Mouse (Mus musculus) forebrain, embryonic 12.5 days (tissue): Measurements from ENCODE around the gene Olfr1047. TPM values are rescaled to one million over a fixed set of nuclear protein-coding genes. Genes with fewer than 3 reads are reported as not detected.
"Not testable (repeated sequence)": the region's sequence is repeated elsewhere in the genome, so short reads cannot be mapped to it uniquely, and the experiment has no call there.

ENCODE experiments used
- ATAC-seq: fragments of 200-750 bp; cut with Nextera tagmentation; 2 replicates; pipeline ENCODE4 v1.8.0; 2017; ENCODE audit warnings: moderate TSS enrichment; ENCODE audit not compliant: low FRiP score
- H3K27ac ChIP-seq: fragments of 300-500 bp; sonication (generic); 2 replicates; pipeline ENCODE4 v1.5.1; 2016; ENCODE audit warnings: mild to moderate bottlenecking
- H3K27me3 ChIP-seq: fragments of 300-500 bp; sonication (generic); 2 replicates; pipeline ENCODE4 v1.6.1; 2016; ENCODE audit warnings: mild to moderate bottlenecking
- H3K36me3 ChIP-seq: fragments of 300-500 bp; sonication (generic); replicated peaks from 2 replicates; pipeline ENCODE4 v1.6.1; 2016; ENCODE audit warnings: mild to moderate bottlenecking
- H3K4me1 ChIP-seq: fragments of 300-500 bp; sonication (generic); 2 replicates; pipeline ENCODE4 v1.6.1; 2016
- H3K4me2 ChIP-seq: fragments of 300-500 bp; sonication (generic); 2 replicates; pipeline ENCODE4 v1.6.1; 2016; ENCODE audit warnings: mild to moderate bottlenecking, moderate library complexity
- H3K4me3 ChIP-seq: fragments of 300-500 bp; sonication (generic); replicated peaks from 2 replicates; pipeline ENCODE4 v1.5.1; 2016; ENCODE audit warnings: mild to moderate bottlenecking
- H3K9ac ChIP-seq: fragments of 300-500 bp; sonication (generic); 2 replicates; pipeline ENCODE4 v1.6.1; 2016; ENCODE audit warnings: mild to moderate bottlenecking
- H3K9me3 ChIP-seq: fragments of 300-500 bp; sonication (generic); 2 replicates; pipeline ENCODE4 v1.6.1; 2016
- WGBS: fragments of 180-500 bp; shearing (Covaris S2); methylation state at CpG from one replicate; pipeline ENCODE4 v1.1.7; 2016; 5-methylcytosine and 5-hydroxymethylcytosine counted together
- polyA plus RNA-seq: library from polyadenylated mRNA; unstranded; fragments of >200 nt; fragmentation: Nextera tagmentation; extraction: Ambion mirVana; gene quantifications from 2 replicates; pipeline ENCODE4 v1.2.1, GENCODE M21; 2016

The Olfr1047 gene
- polyA plus RNA-seq, result not detected in 2 replicates

DNA sequence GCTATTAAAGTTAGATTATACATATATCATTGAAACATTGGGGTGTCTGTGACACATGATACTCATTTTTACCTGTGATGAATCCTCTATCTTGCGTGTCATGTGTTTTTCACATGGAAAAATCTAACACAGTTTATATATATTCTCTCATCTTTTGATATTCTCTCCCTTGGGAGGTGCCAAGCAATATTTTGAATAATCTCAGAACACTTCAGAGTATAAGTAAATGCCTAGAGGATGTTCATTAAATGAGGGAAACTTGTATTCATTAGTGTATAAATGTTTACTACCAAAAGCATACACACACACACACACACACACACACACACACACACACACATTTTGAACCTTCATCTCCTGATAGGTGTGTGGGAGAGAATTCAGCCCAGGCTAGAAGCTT, at the start of gene Olfr1047:
Gene Olfr1047, minus strand, starts transcription at position 101 of the 400 bp plus-strand sequence.
- Histone ChIP-seq H3K4me1 (no peaks in the 10 kb centered on the region), H3K9ac (no peak within 1 kb of the TSS), H3K27me3 (no peaks in the 10 kb centered on the region), H3K4me2 (no peak within 1 kb of the TSS), H3K9me3 (no peaks in the 10 kb centered on the region), H3K4me3 (no peak within 1 kb of the TSS), H3K27ac (no peak within 1 kb of the TSS), H3K36me3 (no peaks in the 10 kb centered on the region)
- 94% methylated on average over 1 of the region's 1 CpGs for WGBS
- ATAC-seq, result no peak

GRCm38 (mm10) chr2:86278988-86279387, 47.8 kb upstream of the Olfr1047 start, which contains the start of gene Olfr1051:
Gene Olfr1051, minus strand, starts transcription at chr2:86279088.
- H3K9ac ChIP-seq, H3K27ac ChIP-seq, H3K9me3 ChIP-seq, H3K4me2 ChIP-seq, H3K27me3 ChIP-seq, H3K4me3 ChIP-seq, H3K4me1 ChIP-seq, H3K36me3 ChIP-seq, ATAC-seq: not testable (repeated sequence)

- not testable (repeated sequence) for ATAC-seq
These were observed 27.0 kb upstream of the Olfr1047 start, which contains the start of gene Olfr1049 for GRCm38 (mm10) chr2:86258228-86258627. Gene Olfr1049, minus strand, starts transcription at chr2:86258328.

GRCm38 (mm10) chr2:86240189-86240588, 9.0 kb upstream of the Olfr1047 start, which contains the start of gene Olfr1048:
Gene Olfr1048, minus strand, starts transcription at chr2:86240289.
- no peaks in the 10 kb centered on the region for H3K4me1 ChIP-seq
- no peak for ATAC-seq
- H3K9ac ChIP-seq, result no peak within 1 kb of the TSS
- H3K36me3 ChIP-seq, result no peaks in the 10 kb centered on the region
- no peak within 1 kb of the TSS for H3K4me3 ChIP-seq
- no peaks in the 10 kb centered on the region for H3K27me3 ChIP-seq
- H3K4me2 ChIP-seq, result no peak within 1 kb of the TSS
- H3K27ac ChIP-seq, result no peak within 1 kb of the TSS
- H3K9me3 ChIP-seq, result no peaks in the 10 kb centered on the region

More at GRCm38 (mm10) chr2:86258228-86258627, 27.0 kb upstream of the Olfr1047 start, which contains the start of gene Olfr1049:
- not testable (repeated sequence) for H3K27ac ChIP-seq, H3K36me3 ChIP-seq, H3K4me2 ChIP-seq, H3K9me3 ChIP-seq, H3K4me1 ChIP-seq, H3K4me3 ChIP-seq, H3K9ac ChIP-seq, H3K27me3 ChIP-seq

- H3K4me3 ChIP-seq, result no peak within 1 kb of the TSS
- no peaks in the 10 kb centered on the region for H3K27me3 ChIP-seq
- no peaks in the 10 kb centered on the region for H3K9me3 ChIP-seq
- H3K27ac ChIP-seq, result no peak within 1 kb of the TSS
- no peaks in the 10 kb centered on the region for H3K36me3 ChIP-seq
- no peak for ATAC-seq
- no peak within 1 kb of the TSS for H3K4me2 ChIP-seq
- H3K4me1 ChIP-seq, result no peaks in the 10 kb centered on the region
- WGBS, result 75% methylated on average over 2 of the region's 2 CpGs
- no peak within 1 kb of the TSS for H3K9ac ChIP-seq
These were observed 12.0 kb downstream of the Olfr1047 start, which contains the start of gene Olfr1046 for GRCm38 (mm10) chr2:86219214-86219613. Gene Olfr1046, minus strand, starts transcription at chr2:86219314.

GRCm38 (mm10) chr2:86202909-86203308, 28.3 kb downstream of the Olfr1047 start, which contains the start of gene Olfr1045:
Gene Olfr1045, minus strand, starts transcription at chr2:86203009.
- no peaks in the 10 kb centered on the region for H3K36me3 ChIP-seq
- no peaks in the 10 kb centered on the region for H3K4me1 ChIP-seq
- ATAC-seq, result no peak
- no peak within 1 kb of the TSS for H3K27ac ChIP-seq
- no peaks in the 10 kb centered on the region for H3K27me3 ChIP-seq
- no peak within 1 kb of the TSS for H3K4me3 ChIP-seq
- no peaks in the 10 kb centered on the region for H3K9me3 ChIP-seq
- H3K4me2 ChIP-seq, result no peak within 1 kb of the TSS
- no peak within 1 kb of the TSS for H3K9ac ChIP-seq

GRCm38 (mm10) chr2:86195863-86196262, 35.3 kb downstream of the Olfr1047 start:
- Histone ChIP-seq H3K4me1 (no peaks in the 10 kb centered on the region), H3K4me3 (no peak overlapping the region), H3K27me3 (no peaks in the 10 kb centered on the region), H3K9ac (no peak overlapping the region), H3K9me3 (no peaks in the 10 kb centered on the region), H3K4me2 (no peak overlapping the region), H3K36me3 (no peaks in the 10 kb centered on the region), H3K27ac (no peak overlapping the region)
- no peak for ATAC-seq
- 44% methylated on average over 1 of the region's 1 CpGs for WGBS

DNA sequence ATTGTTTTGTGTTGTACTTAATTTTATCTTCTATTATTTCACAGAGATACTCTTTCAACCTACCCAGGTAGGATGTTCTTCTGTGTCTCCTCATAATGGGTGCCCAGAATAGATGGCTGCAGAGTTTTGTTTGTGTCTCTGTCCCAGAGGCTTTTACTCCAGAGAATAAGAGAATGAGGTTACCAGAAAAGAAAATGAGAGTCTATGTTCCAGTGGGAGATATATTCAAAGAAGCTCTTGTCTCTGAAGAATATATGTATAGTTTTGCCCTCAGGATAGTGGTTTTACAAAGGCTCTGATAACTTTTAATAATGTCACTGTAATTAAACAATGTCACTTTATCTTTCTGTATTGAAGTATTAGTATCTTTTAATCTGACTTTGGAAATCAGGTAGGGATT, 45.6 kb downstream of the Olfr1047 start, which contains the start of gene Olfr52:
Gene Olfr52, minus strand, starts transcription at position 101 of the 400 bp plus-strand sequence.
- no peak within 1 kb of the TSS for H3K4me3 ChIP-seq
- no peaks in the 10 kb centered on the region for H3K27me3 ChIP-seq
- H3K27ac ChIP-seq, result no peak within 1 kb of the TSS
- H3K9me3 ChIP-seq, result no peaks in the 10 kb centered on the region
- H3K9ac ChIP-seq, result no peak within 1 kb of the TSS
- H3K36me3 ChIP-seq, result no peaks in the 10 kb centered on the region
- H3K4me2 ChIP-seq, result no peak within 1 kb of the TSS
- no peaks in the 10 kb centered on the region for H3K4me1 ChIP-seq
- ATAC-seq, result no peak

GRCm38 (mm10) chr2:86179950-86180349, 51.3 kb downstream of the Olfr1047 start:
- no peak overlapping the region for H3K4me2 ChIP-seq
- no peaks in the 10 kb centered on the region for H3K36me3 ChIP-seq
- no peak for ATAC-seq
- H3K9ac ChIP-seq, result no peak overlapping the region
- 77% methylated on average over 3 of the region's 3 CpGs for WGBS
- no peak overlapping the region for H3K4me3 ChIP-seq
- no peak overlapping the region for H3K27ac ChIP-seq
- H3K9me3 ChIP-seq, result no peaks in the 10 kb centered on the region
- no peaks in the 10 kb centered on the region for H3K27me3 ChIP-seq
- no peaks in the 10 kb centered on the region for H3K4me1 ChIP-seq

GRCm38 (mm10) chr2:86177720-86178119, 53.5 kb downstream of the Olfr1047 start, which contains the start of gene Olfr1044:
Gene Olfr1044, minus strand, starts transcription at chr2:86177820.
- no peaks in the 10 kb centered on the region for H3K36me3 ChIP-seq
- no peaks in the 10 kb centered on the region for H3K4me1 ChIP-seq
- H3K4me3 ChIP-seq, result no peak within 1 kb of the TSS
- no peaks in the 10 kb centered on the region for H3K27me3 ChIP-seq
- H3K4me2 ChIP-seq, result no peak within 1 kb of the TSS
- no peak for ATAC-seq
- H3K27ac ChIP-seq, result no peak within 1 kb of the TSS
- no peaks in the 10 kb centered on the region for H3K9me3 ChIP-seq
- H3K9ac ChIP-seq, result no peak within 1 kb of the TSS

Other genes starting within 250 kb of the Olfr1047 start
- not detected in 2 replicates for gene Olfr1031, start 241.1 kb downstream of the Olfr1047 start, polyA plus RNA-seq
- not detected in 2 replicates for gene Olfr1032, start 225.9 kb downstream of the Olfr1047 start, polyA plus RNA-seq
- gene Olfr1033, start 210.8 kb downstream of the Olfr1047 start, polyA plus RNA-seq, result not detected in 2 replicates
- gene Olfr1034, start 185.5 kb downstream of the Olfr1047 start, polyA plus RNA-seq, result not detected in 2 replicates
- not detected in 2 replicates for gene Olfr1036, start 157.4 kb downstream of the Olfr1047 start, polyA plus RNA-seq
- gene Olfr1037, start 144.0 kb downstream of the Olfr1047 start, polyA plus RNA-seq, result not detected in 2 replicates
- not detected in 2 replicates for gene Olfr1039, start 95.5 kb downstream of the Olfr1047 start, polyA plus RNA-seq
- not detected in 2 replicates for gene Olfr1040, start 84.7 kb downstream of the Olfr1047 start, polyA plus RNA-seq
- not detected in 2 replicates for gene Olfr1042, start 69.6 kb downstream of the Olfr1047 start, polyA plus RNA-seq
- not detected in 2 replicates for gene Olfr1043, start 63.9 kb downstream of the Olfr1047 start, polyA plus RNA-seq
- gene Olfr1044, start 53.6 kb downstream of the Olfr1047 start, polyA plus RNA-seq, result not detected in 2 replicates
- not detected in 2 replicates for gene Olfr52, start 45.7 kb downstream of the Olfr1047 start, polyA plus RNA-seq
- gene Olfr1045, start 28.4 kb downstream of the Olfr1047 start, polyA plus RNA-seq, result not detected in 2 replicates
- gene Olfr1046, start 12.1 kb downstream of the Olfr1047 start, polyA plus RNA-seq, result not detected in 2 replicates
- not detected in 2 replicates for gene Olfr1048, start 8.9 kb upstream of the Olfr1047 start, polyA plus RNA-seq
- gene Olfr1049, start 26.9 kb upstream of the Olfr1047 start, polyA plus RNA-seq, result not detected in 2 replicates
- not detected in 2 replicates for gene Olfr1051, start 47.7 kb upstream of the Olfr1047 start, polyA plus RNA-seq
- gene Olfr1052, start 61.1 kb upstream of the Olfr1047 start, polyA plus RNA-seq, result not detected in 2 replicates
- gene Olfr1053, start 83.9 kb upstream of the Olfr1047 start, polyA plus RNA-seq, result not detected in 2 replicates
- gene Olfr1054, start 104.0 kb upstream of the Olfr1047 start, polyA plus RNA-seq, result not detected in 2 replicates
- not detected in 2 replicates for gene Olfr1055, start 118.9 kb upstream of the Olfr1047 start, polyA plus RNA-seq
- not detected in 2 replicates for gene Olfr1056, start 131.1 kb upstream of the Olfr1047 start, polyA plus RNA-seq
- not detected in 2 replicates for gene Olfr1057, start 147.0 kb upstream of the Olfr1047 start, polyA plus RNA-seq
- not detected in 2 replicates for gene Olfr1058, start 157.2 kb upstream of the Olfr1047 start, polyA plus RNA-seq
- not detected in 2 replicates for gene Olfr1061, start 182.6 kb upstream of the Olfr1047 start, polyA plus RNA-seq
- not detected in 2 replicates for gene Olfr1062, start 195.3 kb upstream of the Olfr1047 start, polyA plus RNA-seq
- not detected in 2 replicates for gene Olfr1065, start 219.2 kb upstream of the Olfr1047 start, polyA plus RNA-seq
- not detected in 2 replicates for gene Olfr1066, start 224.9 kb upstream of the Olfr1047 start, polyA plus RNA-seq